Mouse (Mus musculus) kidney, adult 18-20 months (tissue): ENCODE data around the gene Atp5b.

Experiments used
- DNase-seq: peaks from one replicate; pipeline ENCODE4 v3.0.0; 2021

Gene Atp5b

GRCm38 (mm10) chr10:128097587-128097971, 14.5 kb downstream of the Atp5b start:
- peak; percentile 61 for DNase-seq

GRCm38 (mm10) chr10:128110103-128110761, 27.2 kb downstream of the Atp5b start:
- no peak for DNase-seq

GRCm38 (mm10) chr10:128111227-128111626, 28.2 kb downstream of the Atp5b start:
- DNase-seq, result no peak

- DNase-seq, result no peak
These were observed 40.8 kb downstream of the Atp5b start for GRCm38 (mm10) chr10:128123833-128124232.

- no peak for DNase-seq
These were observed 41.8 kb downstream of the Atp5b start for GRCm38 (mm10) chr10:128124831-128125230.

GRCm38 (mm10) chr10:128125951-128126350, 42.9 kb downstream of the Atp5b start:
- DNase-seq, result no peak

GRCm38 (mm10) chr10:128127497-128127896, 44.4 kb downstream of the Atp5b start:
- DNase-seq, result no peak

- DNase-seq, result no peak
These were observed 45.1 kb downstream of the Atp5b start for GRCm38 (mm10) chr10:128128143-128128542.

- no peak for DNase-seq
These were observed 48.2 kb downstream of the Atp5b start for GRCm38 (mm10) chr10:128131297-128131696.

GRCm38 (mm10) chr10:128131812-128132211, 48.7 kb downstream of the Atp5b start:
- no peak for DNase-seq

GRCm38 (mm10) chr10:128133650-128134332, 50.7 kb downstream of the Atp5b start:
- no peak for DNase-seq

GRCm38 (mm10) chr10:128135374-128135773, 52.3 kb downstream of the Atp5b start:
- DNase-seq, result no peak
